Mouse (Mus musculus) embryonic fibroblast, embryonic 13.5 days (primary cell): ENCODE measurements at regions not wholly inside any gene's neighbourhood (a gene's known extent, or its start where the extent isn't known, plus 50 kb on each side); places are given as distances from the start of the nearest gene placed in this dataset.

Experiments
- CTCF ChIP-seq: IDR thresholded peaks from 2 replicates; pipeline ENCODE4 v1.5.1; 2011; ENCODE audit warnings: mild to moderate bottlenecking, control low read depth, low read length, moderate library complexity, borderline replicate concordance; ENCODE audit not compliant: insufficient read depth
- POLR2A ChIP-seq: IDR thresholded peaks from 2 replicates; pipeline ENCODE4 v1.6.1; 2011; ENCODE audit warnings: low read depth, mild to moderate bottlenecking, control low read depth, low read length, moderate library complexity

GRCm38 (mm10) chr2:47822746-47823271, 991.1 kb upstream of the Acvr2a start:
- TF ChIP-seq POLR2A (no peak), CTCF (no peak)
